Mouse (Mus musculus): ENCODE results near the gene Cyp27b1.

DNA sequence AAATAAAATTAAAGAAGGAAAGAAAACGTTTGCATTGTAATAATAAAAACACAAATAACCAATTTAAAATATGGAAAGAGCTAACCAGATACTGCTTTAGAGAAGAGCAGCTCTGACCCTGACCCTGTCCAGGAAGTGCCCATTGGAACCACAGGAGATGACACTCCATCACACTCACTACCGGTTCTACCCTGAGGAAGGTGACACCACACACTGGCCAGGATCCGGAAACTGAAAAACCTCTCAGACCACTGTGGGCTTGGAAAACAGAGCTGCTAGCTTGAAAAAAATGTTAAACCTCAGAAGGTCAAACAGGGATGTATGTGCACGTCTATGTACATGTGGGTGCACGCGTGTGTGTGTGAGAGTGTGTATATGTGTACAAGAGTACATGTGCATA, 53.1 kb downstream of the Cyp27b1 start:
- TF ChIP-seq POLR2A (IDR thresholded peaks at IDR 0.05; ENCODE audit: borderline replicate concordance, low read depth, low read length) (no peak), CTCF (IDR thresholded peaks at IDR 0.05; ENCODE audit: low read depth, low read length) (no peak)
